Mouse (Mus musculus) frontal cortex, adult 2 months (tissue): ENCODE measurements around the gene Chrm3. TPM values are rescaled to one million over a fixed set of nuclear protein-coding genes. Genes with fewer than 3 reads are reported as not detected.

ENCODE experiments used
- DNase-seq, 2 experiments: peaks; one replicate each; pipeline ENCODE4 v3.0.0; 2022; ENCODE audit warnings: low spot score in 1 of 2; ENCODE audit errors: extremely low spot score in 1 of 2
- polyA plus RNA-seq: library from polyadenylated mRNA; depleted of rRNA; stranded (reverse); fragments of >200 nt; gene quantifications from 2 replicates; pipeline ENCODE4 v1.2.3, GENCODE M21; 2012

Chrm3 gene
- polyA plus RNA-seq, 1 experiment: 24.1 TPM

DNA sequence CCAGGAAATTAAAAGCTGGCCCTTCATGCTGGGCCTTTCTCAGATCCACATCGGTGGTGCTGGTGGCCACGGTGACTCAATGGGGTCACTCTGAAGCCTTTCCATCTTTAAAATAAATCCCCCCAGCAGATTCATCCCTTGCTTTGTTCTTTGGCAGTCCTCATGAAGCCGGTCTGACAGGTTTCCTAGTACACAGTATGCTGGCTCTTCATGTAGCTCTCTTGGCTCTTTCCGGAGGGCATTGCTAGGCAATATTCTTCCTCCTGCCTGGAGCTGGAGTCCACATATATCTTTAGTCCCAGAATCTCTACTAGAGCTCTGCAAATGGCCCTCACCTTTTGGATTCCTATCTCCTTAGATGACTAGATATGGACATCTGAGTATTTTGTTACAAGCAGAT is 269.9 kb downstream of the Chrm3 start:
- no peak for DNase-seq

DNA sequence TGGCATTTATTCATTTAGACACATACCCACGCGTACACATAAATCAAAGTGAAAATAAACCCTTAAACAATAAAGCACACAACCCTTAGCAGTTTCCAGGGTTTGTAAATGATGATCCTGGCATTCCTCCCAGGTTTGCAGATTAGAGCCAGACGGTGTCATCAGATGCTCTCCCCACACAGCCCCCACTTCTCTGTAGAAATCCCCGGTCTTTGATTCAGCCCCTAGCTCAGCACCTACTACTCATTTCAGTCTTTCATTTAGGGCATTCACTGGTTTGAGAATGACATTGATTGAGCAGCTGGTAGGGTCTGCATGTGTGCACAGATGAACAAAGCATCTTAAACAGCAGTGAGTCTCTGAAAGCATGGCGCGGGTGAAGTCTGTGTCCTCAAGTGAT is 274.3 kb downstream of the Chrm3 start:
- peak in 1 of 2 experiments; percentile 72 for DNase-seq

DNA sequence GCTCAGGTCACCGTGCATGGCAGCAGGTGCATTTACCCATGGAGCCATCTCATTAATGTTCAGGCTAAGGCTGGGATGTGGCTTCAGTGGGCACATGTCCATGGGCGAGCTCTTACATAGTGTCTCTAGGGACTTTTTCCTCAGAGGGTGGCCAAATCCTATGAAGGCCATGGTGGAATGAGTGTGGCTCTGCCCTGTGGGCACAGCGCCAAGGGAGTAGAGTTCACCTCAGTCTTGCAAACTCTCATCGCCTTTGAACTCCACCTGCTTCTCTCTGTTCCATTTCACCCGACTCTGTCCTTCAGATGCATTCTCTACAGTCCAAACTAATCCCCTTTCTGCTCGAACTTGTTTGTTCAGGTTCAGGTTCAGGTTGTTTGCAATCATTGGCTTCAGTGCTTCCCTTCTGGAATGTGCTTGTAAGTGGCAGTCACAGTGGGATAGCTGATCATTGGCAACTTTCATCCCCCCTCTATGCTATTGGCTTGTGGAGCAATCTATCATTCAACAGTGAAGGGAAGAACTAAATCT is 278.7 kb downstream of the Chrm3 start:
- no peak for DNase-seq

DNA sequence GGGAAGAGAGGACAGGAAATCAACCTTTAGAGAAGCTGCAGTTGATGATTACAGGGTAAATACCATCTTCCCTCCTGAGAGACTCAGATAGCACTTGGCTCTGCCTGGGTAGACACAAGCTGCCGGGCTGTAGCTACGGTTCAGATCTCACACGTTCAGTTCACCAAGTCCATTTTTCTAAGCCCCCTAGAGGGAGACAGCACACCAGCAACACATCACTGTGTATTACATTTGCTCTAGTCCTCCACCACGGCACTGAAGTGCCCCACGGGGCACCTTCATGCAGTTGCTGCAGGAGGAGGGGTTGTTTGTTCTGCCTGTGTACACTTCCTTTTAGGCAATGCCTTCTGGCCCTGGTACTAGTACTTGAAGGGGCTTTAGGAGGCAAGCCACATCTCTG is 289.5 kb downstream of the Chrm3 start:
- peak; percentile 15 to 65 for DNase-seq

DNA sequence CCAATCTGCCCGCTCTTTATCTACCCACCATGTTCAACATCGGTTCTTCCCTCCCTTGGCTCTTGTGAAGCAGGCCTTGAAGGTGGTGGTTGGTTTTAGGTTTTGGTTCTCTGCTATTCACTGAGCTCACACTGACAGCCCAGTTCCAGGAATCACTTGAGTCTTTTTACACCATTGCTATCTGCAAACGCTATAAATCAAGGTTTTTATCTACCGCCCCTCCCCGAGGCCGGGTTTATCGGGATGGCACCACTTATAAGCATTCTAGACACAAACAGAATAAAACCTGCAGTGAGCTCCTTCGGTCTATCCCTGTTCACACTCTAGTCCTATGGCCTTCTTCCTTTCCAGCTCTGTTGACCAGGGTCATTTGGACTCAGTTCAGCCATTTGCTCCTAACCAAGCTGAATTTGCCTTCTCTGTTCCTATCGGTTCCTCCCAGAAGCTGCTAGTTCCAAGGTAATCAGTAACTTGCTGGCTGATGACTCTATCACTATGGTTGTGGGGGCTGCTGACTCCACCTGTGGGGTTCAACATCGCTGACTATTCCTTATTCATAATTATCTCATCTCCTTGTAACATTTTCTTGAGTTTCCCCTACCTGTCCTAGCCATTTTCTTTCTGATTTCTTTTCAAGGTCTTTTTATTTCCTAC is 291.6 kb downstream of the Chrm3 start:
- no peak for DNase-seq

DNA sequence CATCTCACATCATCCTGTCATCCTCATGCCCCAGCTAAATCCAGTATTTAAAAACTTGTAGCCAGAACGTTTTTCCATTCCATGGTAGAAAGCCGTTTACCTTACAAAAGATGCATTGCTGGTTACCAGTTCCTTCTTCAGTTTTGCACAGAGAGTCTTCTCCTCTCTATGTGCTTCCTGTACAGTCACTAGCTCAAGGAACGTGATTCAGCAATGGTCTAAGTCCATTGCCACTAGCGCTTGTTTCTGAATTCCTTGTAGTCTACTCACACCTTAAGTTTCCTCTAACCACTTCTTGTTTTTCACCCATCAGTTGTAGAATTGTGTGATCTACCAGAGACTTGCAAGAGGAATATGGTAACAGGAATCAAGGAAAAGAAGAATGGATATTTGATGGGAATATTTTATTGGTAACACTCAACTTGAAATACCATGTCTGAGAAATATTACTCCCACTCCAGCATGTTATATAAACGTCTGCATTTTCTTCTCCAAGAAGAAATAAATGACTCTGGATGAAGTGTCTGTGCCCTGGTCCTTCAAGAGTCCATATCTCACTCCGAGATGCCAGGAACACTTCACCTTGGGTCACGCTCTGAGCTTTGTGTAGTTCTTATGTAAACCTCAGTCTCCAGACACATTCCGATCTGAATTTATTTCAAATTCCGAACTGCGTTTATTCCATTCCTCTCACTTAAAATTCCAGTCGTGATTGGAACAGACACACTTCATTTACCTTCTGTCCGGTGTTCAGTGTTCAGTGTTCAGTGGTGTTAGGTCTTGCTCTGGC is 293.6 kb downstream of the Chrm3 start:
- DNase-seq: no peak

DNA sequence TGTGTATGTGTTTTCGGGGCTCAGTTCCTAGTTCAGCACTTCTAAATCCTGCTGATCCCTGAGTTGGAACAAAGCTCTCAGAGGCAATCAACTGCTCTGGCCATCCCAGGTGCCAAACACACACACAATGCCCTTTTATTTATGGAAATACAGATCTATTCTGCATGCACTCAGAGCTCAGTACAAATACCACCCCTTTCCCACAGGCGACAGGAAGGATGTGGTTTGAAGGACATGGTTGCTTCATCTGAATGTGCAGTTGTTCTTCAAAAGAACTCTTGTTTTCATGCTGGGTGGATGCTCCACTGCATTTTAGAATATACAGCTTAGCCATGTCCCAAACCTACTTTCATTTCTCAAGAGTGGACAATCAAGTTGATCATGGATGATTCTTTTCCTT is 294.9 kb downstream of the Chrm3 start:
- DNase-seq: no peak

DNA sequence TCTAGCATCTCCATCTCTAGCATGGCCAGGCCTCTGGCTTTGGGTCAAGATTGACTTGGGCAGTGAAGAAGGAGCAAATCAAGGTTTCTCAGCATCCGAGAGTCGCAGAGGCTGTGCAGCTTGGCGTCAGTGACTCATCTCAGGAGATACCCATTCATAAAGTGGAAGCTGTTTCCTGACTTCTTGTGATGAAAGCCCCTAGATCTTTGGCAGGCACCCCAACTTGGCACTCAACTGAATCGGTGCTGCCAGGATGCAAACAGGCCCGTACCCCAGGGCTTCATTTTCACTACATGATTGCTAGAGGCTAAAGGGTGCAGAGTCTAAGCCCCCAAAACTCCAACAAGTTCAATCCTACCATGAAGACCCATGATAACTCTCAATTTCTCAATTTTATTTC is 298.0 kb downstream of the Chrm3 start:
- no peak for DNase-seq

DNA sequence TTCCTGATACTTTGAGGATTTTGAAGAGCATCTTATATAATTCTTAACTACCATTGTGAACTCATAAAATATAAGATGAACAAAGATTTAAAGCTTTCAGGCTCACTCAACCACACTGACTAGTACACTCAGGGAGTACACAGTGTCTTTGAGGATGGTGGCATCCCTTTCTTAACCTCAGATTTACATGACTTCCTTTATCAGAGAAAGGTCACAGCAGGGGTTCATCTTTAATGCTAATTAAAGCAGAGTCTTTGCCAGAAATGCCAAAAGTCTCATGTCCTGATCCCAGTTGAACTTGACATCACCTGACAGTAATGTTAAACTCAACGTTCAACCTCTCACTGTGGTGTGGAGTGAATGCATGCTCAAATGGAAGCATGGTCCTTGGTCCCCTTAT is 301.7 kb downstream of the Chrm3 start:
- no peak for DNase-seq

DNA sequence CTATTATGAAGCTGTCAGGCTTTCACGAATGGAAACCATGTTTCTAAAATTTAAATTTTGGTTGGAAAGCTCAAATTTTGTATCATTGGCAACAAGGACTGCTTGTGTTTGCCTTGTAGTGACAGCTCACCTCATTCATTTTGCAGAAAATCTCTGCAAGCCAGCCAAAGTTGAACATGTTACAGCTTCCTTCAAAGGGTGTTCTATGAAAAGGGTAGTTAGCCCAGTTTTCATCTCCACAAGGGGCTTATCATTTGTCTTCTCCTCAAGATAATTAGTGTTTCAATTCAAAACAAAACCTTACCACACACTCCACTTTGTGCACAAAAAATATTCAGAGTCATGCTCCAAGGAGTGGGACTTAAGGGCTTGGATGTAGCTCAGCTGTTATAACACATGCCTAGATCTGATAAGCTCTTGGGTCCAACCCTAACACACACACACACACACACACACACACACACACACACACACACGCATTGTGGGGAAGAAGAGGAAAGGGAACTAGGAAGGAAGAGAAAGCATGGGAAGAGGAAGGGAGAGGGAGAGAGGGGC is 302.9 kb downstream of the Chrm3 start:
- no peak for DNase-seq

DNA sequence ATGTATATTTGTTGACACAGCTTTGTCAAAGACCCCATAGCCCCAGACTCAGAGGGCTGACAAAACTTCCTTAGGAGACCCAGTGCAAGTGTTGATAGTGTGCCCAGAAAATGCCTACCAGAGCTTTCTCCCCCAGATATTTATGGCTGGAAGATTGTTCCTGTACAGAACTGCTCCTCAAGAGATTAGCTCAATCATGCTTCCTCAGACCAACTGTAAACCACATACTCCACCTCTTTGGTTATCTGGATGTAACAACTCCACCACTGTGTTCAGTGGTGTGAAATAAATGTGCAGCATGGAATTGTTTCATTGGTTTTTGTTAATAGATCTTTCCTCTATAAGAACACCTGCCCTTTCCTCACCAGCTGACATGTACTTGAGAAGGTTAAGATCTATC is 306.6 kb downstream of the Chrm3 start:
- no peak for DNase-seq

DNA sequence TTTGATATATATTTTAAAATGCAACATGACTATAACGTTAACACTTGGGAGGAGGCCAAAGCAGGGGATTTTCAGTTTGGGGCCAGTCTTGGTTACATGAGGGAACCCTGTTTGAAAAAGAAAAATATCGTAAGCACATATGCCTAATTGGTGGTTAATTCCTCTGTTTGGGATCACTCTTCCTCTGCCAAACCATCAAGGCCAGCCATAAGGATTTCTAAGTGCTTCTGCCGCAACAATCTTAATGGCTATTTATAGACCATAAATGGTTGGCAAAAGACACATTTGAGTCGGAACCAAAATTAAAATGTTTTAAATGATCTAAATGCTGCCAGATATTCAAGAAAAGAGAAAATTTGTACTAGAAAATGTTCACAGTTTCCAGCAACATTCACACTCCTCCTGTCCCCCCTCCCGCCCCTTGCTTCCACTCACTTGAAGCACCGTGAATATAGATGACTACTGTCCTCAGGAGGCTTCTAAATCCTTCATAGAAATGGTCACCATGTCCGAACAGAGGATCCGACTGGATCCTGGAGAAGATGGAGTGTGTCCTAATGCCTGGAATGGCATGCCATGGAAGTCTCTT is 307.3 kb downstream of the Chrm3 start:
- DNase-seq: peak in 1 of 2 experiments; percentile 23

DNA sequence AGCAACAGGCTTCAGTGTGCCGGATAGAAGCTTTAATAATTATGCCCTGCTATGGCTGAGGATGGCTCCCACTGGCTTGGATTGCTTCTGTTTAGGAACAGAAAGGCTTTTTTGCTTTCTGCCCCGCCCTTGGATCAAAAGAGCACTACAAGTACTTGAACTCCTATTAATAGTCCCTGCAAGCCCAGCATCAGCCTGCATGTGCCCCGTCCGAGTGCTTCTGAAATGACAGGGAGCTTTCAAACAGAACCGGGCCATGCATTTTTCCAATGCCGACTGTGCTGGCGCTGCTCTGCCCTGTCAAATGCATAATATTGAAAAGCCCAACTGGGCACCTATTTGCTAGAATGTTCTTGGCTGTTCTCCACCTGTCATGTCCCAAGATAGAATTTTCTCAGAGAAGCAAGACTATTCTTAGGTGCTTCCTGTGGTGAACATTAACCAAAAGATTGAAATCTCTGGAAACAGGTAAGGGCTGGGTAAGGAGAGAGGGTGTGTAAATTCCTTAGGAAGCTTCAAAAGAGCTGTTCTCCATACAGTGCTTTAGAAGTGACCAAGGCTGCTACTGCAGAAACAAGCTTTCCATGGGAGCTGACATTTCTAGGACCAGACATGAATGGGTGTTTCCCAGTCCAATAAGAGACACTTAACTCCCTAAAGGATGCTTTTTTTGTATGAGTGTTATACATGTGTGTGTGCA is 314.8 kb downstream of the Chrm3 start:
- DNase-seq: no peak

DNA sequence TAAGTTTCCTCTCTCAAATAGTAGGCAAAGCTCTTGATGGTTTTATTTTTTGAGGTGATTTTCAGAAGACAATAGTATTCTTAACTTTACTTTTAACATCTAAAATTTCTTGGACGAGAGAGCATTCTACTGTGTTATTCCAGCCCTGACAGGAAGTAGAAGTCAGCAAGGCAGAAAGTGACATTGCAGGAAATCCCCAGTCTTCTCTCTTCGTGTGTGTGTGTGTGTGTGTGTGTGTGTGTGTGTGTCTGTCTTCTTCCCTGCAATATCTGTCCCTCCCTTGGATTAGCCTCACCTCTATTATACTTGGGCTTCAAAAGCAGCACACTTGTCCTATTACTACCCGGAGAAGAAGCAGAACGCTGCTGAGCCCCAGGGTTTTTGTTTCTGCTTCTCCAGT is 316.6 kb downstream of the Chrm3 start:
- no peak for DNase-seq

DNA sequence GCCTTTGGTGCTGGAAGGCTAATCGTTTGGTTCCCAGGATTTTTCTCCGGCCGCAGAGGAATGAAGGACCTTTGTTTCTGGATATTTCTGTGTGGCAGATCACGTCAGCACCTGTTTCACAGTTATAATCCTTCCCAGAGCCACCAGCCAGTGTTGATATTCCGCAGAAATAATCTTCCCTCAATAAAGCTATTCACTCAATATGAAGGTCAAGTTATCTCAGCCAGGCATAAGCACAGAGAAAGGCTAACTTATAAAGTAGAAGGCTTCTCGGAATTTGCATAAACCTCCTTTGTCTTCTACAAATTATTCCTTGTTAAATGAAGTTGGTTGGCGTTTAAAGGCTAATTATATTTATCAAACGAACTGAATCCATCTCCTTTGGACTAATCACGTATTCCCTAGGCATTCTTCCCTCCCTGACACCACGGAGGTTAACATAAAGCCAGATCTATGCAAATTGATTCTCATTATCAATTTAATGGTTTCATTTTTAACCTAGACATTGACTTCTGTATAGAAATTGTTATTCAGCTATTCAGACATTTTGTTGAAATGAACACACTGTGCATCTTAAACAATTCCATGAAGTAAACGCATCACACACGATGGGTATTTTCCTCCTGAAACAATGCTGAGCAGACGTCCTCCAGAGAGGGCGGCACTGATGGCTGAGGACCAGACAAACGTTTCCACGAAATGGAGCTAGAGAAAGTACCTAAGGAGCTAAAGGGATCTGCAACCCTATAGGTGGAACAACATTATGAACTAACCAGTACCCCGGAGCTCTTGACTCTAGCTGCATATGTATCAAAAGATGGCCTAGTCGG is 326.9 kb downstream of the Chrm3 start:
- no peak for DNase-seq

DNA sequence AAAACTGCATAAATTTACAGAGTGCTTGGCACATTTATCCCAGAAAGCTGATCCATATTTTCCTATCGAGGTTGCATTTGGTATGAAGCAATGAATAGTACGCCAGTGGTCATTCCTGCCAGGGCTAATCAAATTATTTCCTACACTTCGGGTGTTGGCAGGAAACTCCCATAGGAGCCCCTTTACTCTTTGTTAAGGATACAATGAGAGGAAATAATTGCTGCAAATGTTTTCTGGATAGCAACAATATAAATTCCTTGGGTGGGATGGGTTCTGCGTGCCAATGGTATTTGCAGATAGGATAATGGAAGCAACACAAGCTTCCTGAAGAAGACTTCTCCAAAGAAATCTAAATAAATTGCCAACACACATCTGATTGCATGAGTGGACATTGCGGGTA is 329.1 kb downstream of the Chrm3 start:
- no peak for DNase-seq

DNA sequence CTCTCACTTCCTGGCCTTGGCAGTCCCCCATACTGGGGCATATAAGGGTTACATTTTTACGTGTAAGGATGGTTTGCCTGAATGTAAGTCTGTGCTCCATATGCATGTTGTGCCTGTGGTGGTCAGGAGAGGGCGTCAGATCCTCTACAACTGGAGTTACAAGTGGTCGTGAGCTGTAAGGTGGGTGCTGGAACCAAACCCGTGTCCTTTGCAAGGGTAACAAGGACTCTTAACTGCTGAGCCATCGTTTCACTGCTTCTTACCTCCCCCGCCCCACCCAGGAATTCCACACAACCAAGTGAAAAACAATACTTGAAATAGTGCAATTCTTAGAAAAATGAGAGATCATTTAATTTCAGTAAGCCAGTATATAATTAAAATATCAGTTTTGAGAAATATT is 330.7 kb downstream of the Chrm3 start:
- DNase-seq: no peak

DNA sequence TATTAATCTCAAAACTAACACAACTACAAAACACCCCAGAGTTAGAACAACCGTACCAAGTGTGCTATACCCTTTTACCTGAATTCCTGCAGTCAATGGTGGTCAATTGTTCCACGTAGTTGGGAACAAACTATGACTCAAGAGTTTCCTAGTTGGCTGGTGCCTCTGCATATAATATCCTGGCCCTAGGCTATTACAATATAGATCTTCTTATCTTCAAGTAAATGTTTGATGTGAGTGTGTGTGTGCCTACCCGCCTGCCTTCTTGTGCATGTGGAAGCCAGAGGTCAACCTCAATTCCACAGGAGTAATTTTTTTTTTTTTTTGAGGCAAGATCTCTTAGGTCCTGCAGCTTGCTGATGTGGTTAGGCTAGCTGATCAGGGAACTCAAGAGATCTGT is 335.5 kb downstream of the Chrm3 start:
- no peak for DNase-seq

DNA sequence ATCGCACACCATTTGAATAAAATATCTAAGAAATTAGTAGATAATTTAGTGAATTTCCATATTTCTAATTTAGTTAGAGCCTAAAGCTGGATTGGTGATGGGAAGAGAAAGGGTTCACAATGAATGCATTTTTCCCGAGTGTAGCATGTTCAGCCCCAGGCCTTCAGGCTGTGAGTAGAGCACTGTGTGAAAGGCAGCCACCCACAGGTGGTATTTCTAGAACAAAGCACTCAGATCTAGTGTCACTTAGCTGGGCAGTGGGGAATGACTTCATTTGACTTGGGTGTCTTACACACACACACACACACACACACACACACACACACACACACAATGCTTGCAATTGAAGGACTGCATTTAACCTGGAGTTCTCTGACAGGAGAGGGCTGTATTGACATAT is 337.5 kb downstream of the Chrm3 start:
- no peak for DNase-seq

DNA sequence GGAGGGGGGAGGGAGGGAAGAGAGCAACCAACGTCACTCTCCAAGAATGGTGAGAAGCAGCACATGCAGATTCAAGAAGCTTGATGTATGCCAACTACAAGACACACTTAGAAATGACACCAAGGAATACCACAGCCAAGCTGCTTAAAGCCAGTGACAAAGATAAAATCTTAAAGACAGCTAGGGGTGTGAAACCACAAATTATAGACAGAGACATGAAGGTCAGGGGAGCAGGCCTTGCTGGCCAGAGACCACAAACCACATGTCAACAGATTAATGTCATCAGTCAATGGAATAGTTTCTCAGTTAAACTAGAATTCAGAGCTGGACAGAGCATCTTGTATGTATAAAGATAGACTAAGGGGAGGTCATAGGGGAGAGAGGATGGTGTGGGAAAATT is 341.4 kb downstream of the Chrm3 start:
- DNase-seq: no peak
